Mouse (Mus musculus) liver, adult 2 months (tissue): ENCODE results near the gene Trim7. TPM values are rescaled to one million over a fixed set of nuclear protein-coding genes. Genes with fewer than 3 reads are reported as not detected.
"Not testable (repeated sequence)": the region's sequence is repeated elsewhere in the genome, so short reads cannot be mapped to it uniquely, and the experiment has no call there.

Experiments
- DNase-seq: peaks from one replicate; pipeline ENCODE4 v3.0.0-alpha.2; 2011; ENCODE audit warnings: low read depth, low spot score; ENCODE audit errors: extremely low read depth
- H3K27ac ChIP-seq: fragments of 200-500 bp; replicated peaks from 2 replicates; pipeline ENCODE4 v1.5.1; 2012; ENCODE audit warnings: low read depth, mild to moderate bottlenecking, control low read depth, inconsistent platforms, low read length; ENCODE audit not compliant: insufficient read depth
- H3K27me3 ChIP-seq: fragments of 200-500 bp; 2 replicates; pipeline ENCODE4 v1.6.1; 2012; ENCODE audit warnings: mild to moderate bottlenecking, moderate library complexity, low read length, inconsistent platforms; ENCODE audit not compliant: control insufficient read depth, insufficient read depth
- H3K36me3 ChIP-seq: fragments of 200-500 bp; 2 replicates; pipeline ENCODE4 v1.6.1; 2012; ENCODE audit warnings: low read length, inconsistent platforms; ENCODE audit not compliant: control insufficient read depth, insufficient read depth
- H3K4me1 ChIP-seq: fragments of 200-500 bp; 2 replicates; pipeline ENCODE4 v1.6.1; 2011; ENCODE audit warnings: low read length; ENCODE audit not compliant: control insufficient read depth, insufficient read depth
- H3K4me3 ChIP-seq: fragments of 200-500 bp; 2 replicates; pipeline ENCODE4 v1.5.1; 2011; ENCODE audit warnings: low read depth, mild to moderate bottlenecking, control low read depth, low read length, moderate library complexity; ENCODE audit not compliant: insufficient read depth
- H3K79me2 ChIP-seq: fragments of 200-500 bp; 2 replicates; pipeline ENCODE4 v1.6.1; 2012; ENCODE audit warnings: inconsistent platforms, mild to moderate bottlenecking, low read length, moderate library complexity; ENCODE audit not compliant: control insufficient read depth, insufficient read depth
- H3K9ac ChIP-seq: fragments of 200-500 bp; 2 replicates; pipeline ENCODE4 v1.6.1; 2012; ENCODE audit warnings: low read depth, mild to moderate bottlenecking, control low read depth, inconsistent platforms, low read length
- CTCF ChIP-seq: fragments of 200-500 bp; IDR thresholded peaks from 2 replicates; pipeline ENCODE4 v1.5.1; 2011; ENCODE audit warnings: low read depth, low read length, control low read depth
- POLR2A ChIP-seq: fragments of 200-500 bp; IDR thresholded peaks from 2 replicates; pipeline ENCODE4 v1.6.1; 2011; ENCODE audit warnings: low read length, control low read depth; ENCODE audit not compliant: insufficient read depth; ENCODE audit errors: extremely low read depth
- WGBS: fragments of 180-500 bp; shearing (Covaris S2); methylation state at CpG from one replicate; pipeline ENCODE4 v1.1.7; 2018; 5-methylcytosine and 5-hydroxymethylcytosine counted together
- polyA plus RNA-seq: library from polyadenylated mRNA; depleted of rRNA; stranded (reverse); fragments of >200 nt; gene quantifications from 2 replicates; pipeline ENCODE4 v1.2.3, GENCODE M21; 2012
- total RNA-seq: library from RNA; depleted of rRNA; stranded (reverse); fragments of >200 nt; gene quantifications from 2 replicates; pipeline ENCODE4 v1.2.3, GENCODE M21; 2014

The Trim7 gene
- total and polyA plus RNA-seq, 2 experiments: 11.2 to 16.3 TPM

DNA sequence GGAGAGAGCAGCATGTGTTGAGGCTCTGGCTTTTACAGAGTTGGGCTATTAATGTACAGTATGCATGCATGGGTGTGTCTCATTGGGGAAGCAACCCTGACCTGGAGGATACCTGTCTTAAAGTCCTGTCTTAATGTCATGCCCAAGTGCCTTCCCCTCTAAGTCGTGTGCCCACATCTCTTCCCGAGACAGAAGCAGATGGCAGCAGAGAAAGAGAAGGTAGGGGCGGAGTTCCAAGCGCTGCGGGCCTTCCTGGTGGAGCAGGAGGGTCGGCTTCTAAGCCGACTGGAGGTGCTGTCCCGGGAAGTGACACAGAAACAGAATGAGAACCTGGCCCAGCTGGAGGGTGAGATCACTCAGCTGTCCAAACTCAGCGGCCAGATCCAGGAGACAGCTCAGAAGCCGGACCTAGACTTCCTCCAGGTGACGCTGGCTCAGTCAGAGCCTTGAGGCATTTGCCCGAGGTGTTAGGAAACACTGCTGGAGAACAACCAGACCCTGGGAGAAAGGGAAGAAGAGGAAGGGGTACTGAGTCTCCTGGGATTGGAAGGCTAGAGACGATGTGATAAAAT, 19.4 kb downstream of the Trim7 start:
- Histone ChIP-seq H3K36me3 (peaks cover 2% of the 10 kb centered on the region; the same call in 1 of the 2 replicates), H3K27ac (no peak overlapping the region), H3K4me3 (no peak overlapping the region), H3K4me1 (peaks cover 2% of the 10 kb centered on the region), H3K79me2 (no peaks in the 10 kb centered on the region), H3K27me3 (no peaks in the 10 kb centered on the region), H3K9ac (no peak overlapping the region)
- WGBS: 83% methylated on average over 13 of the region's 13 CpGs
- DNase-seq: no peak
- TF ChIP-seq CTCF: no peak
- no peak for TF ChIP-seq POLR2A

DNA sequence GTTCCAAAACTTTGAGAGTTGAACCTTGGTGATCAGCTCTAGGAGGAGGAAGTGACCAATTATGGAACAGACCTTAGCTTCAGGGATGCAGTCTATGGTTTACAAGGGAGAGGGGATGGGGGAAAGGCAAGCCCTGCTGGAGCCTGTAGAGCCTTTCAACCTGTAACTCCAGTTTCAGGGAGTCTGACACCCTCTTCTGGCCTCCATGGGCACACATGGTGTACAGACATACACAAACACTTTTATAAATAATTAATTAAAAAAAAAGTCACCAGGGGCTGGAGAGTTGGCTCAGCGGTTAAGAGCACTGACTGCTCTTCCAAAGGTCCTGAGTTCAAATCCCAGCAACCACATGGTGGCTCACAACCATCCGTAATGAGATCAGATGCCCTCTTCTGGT, 20.4 kb downstream of the Trim7 start:
- H3K4me1 ChIP-seq, H3K79me2 ChIP-seq, H3K4me3 ChIP-seq, H3K36me3 ChIP-seq, H3K27ac ChIP-seq, H3K27me3 ChIP-seq, DNase-seq, H3K9ac ChIP-seq: not testable (repeated sequence)
- 72% methylated on average over 2 of the region's 2 CpGs for WGBS

DNA sequence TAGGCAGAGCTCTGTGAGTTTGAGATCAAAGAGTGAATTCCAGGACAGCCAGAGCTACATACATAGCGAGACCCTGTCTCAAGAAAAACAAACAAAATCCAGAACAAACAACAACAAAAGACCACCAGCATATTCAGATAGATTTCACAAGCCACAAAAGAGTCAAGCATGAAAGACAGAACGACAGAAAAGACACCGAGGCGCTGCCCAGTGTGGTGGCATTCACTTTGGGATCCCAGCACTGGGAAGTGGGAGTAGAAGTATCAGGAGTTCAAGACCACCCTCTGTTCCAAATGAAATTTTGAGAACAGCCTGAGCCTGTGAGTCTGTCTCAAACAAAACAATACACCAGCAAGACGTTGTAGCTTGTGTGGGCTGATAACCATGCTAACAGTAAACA, 20.9 kb downstream of the Trim7 start:
- TF ChIP-seq POLR2A (no peak), CTCF (no peak)

DNA sequence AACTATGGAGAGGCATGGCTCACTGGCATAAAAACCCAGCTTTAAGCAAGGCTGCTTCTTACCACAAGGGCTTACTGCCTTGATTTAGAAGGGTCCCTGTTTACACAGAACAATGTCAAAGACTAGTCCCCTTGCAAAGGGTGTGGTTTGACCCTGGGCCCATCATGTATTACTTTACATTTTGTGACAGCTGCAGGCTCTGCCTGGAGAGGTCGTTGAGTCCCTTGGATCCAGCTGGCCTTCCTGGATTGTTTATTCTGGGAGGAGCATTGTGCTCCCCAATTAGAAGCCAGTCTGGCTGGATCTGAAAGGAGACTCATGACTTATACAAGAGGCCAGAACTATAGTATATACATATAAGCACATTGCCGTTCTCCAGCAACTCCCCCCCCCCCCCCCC, 24.3 kb downstream of the Trim7 start:
- Histone ChIP-seq H3K36me3 (peaks cover 2% of the 10 kb centered on the region; the same call in 1 of the 2 replicates), H3K79me2 (no peaks in the 10 kb centered on the region), H3K4me1 (peaks cover 17% of the 10 kb centered on the region), H3K4me3 (no peak overlapping the region), H3K9ac (no peak overlapping the region), H3K27ac (no peak overlapping the region), H3K27me3 (no peaks in the 10 kb centered on the region)
- TF ChIP-seq POLR2A (no peak), CTCF (no peak)
- no peak for DNase-seq
- 60% methylated on average over 2 of the region's 2 CpGs for WGBS

More for the DNA sequence above, 20.9 kb downstream of the Trim7 start:
- Histone ChIP-seq H3K4me1 (peaks cover 5% of the 10 kb centered on the region; the same call in 1 of the 2 replicates), H3K79me2 (no peaks in the 10 kb centered on the region), H3K36me3 (peaks cover 2% of the 10 kb centered on the region; the same call in 1 of the 2 replicates), H3K9ac (no peak overlapping the region), H3K4me3 (no peak overlapping the region), H3K27me3 (no peaks in the 10 kb centered on the region), H3K27ac (no peak overlapping the region)
- no peak for DNase-seq
- WGBS: 87% methylated on average over 5 of the region's 5 CpGs

DNA sequence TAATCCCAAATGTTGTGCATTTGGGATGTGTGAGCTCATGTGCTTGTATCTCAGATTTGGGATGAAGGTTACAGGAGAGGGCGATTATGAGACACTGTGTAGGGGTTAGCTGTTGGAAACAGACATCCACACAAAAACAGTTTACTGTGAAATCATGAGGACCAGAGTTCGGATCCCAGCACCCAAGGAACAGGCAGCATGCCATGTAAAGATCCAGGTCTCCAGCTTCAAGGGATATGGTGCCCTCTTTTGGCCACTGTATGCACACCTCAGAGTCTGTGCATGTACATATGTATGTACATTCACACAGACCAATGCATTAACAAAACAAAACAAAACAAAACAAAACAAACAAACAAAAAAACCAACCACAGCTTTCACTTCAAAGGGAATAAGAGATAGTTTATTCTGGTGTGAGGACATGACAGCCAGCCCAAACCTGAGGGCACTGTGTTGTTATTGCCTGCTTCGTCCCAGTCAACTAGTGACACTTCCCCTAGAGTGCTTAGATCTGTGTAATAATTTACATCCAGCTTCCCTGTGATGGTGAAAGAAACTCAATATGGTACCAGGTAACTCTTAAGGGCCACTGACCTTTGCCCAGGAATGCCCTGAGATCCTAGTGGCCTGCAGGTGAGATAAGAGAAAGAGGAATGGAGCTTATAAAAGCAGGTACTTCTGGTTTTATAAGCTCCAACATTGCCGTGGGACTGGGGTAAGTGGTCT, 25.5 kb downstream of the Trim7 start:
- no peaks in the 10 kb centered on the region for H3K27me3 ChIP-seq
- peak; percentile 45 for DNase-seq
- peak overlapping the region; percentile 20; the same call in 1 of the 2 replicates for H3K27ac ChIP-seq
- peaks cover 2% of the 10 kb centered on the region; the same call in 1 of the 2 replicates for H3K36me3 ChIP-seq
- H3K4me3 ChIP-seq: no peak overlapping the region
- H3K79me2 ChIP-seq: no peaks in the 10 kb centered on the region
- WGBS: 68% methylated on average over 4 of the region's 4 CpGs
- no peak for TF ChIP-seq CTCF
- no peak for TF ChIP-seq POLR2A
- H3K9ac ChIP-seq: no peak overlapping the region
- H3K4me1 ChIP-seq: peaks cover 17% of the 10 kb centered on the region

DNA sequence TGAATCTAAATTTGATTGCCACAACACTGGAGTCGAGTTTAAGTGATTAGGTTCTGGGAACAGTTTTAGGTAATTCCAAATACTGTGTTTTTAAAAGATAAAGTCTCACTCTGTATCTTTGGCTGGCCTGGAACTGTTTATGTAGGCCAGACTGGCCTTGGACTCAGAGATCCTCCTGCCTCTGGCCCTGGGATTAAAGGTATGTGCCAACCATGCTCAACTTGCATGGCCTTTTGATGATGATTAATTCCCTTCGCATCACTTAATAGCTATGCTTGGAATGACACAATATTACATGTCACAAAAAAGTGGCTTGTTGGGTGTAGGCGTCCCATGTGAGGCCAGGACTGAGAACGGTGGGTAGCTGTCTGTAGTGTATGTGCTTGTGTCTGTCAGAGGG, 26.2 kb downstream of the Trim7 start:
- Histone ChIP-seq H3K4me1 (peaks cover 17% of the 10 kb centered on the region), H3K27ac (peak overlapping the region; percentile 70), H3K36me3 (peaks cover 2% of the 10 kb centered on the region; the same call in 1 of the 2 replicates), H3K9ac (no peak overlapping the region), H3K4me3 (no peak overlapping the region), H3K27me3 (no peaks in the 10 kb centered on the region), H3K79me2 (no peaks in the 10 kb centered on the region)
- 24% methylated on average over 4 of the region's 4 CpGs for WGBS
- no peak for TF ChIP-seq CTCF
- TF ChIP-seq POLR2A: no peak
- peak; percentile 86 for DNase-seq
